Mouse (Mus musculus) hindbrain, embryonic 11.5 days (tissue): ENCODE measurements around the gene Ube2d3. TPM values are rescaled to one million over a fixed set of nuclear protein-coding genes. Genes with fewer than 3 reads are reported as not detected.
"Not testable (repeated sequence)": the region's sequence is repeated elsewhere in the genome, so short reads cannot be mapped to it uniquely, and the experiment has no call there.

Experiments used
- ATAC-seq: fragments of 200-750 bp; cut with Nextera tagmentation; 2 replicates; pipeline ENCODE4 v1.8.0; 2017; ENCODE audit warnings: mild to moderate bottlenecking, moderate TSS enrichment, moderate library complexity; ENCODE audit not compliant: low FRiP score
- DNase-seq: peaks from one replicate; pipeline ENCODE4 v3.0.0-alpha.2; 2015; ENCODE audit warnings: low spot score
- H3K27ac ChIP-seq: fragments of 300-500 bp; sonication (generic); 2 replicates; pipeline ENCODE4 v1.5.1; 2014; ENCODE audit warnings: mild to moderate bottlenecking, low read depth, low read length
- H3K27me3 ChIP-seq: fragments of 300-500 bp; sonication (generic); 2 replicates; pipeline ENCODE4 v1.6.1; 2014; ENCODE audit warnings: mild to moderate bottlenecking, low read length, moderate library complexity, mixed read lengths; ENCODE audit not compliant: control insufficient read depth, insufficient read depth
- H3K36me3 ChIP-seq: fragments of 300-500 bp; sonication (generic); 2 replicates; pipeline ENCODE4 v1.6.1; 2014; ENCODE audit warnings: mild to moderate bottlenecking, low read length, moderate library complexity, mixed read lengths; ENCODE audit not compliant: control insufficient read depth, insufficient read depth
- H3K4me1 ChIP-seq: fragments of 300-500 bp; sonication (generic); replicated peaks from 2 replicates; pipeline ENCODE4 v1.6.1; 2014; ENCODE audit warnings: low read length, mixed read lengths; ENCODE audit not compliant: control insufficient read depth, insufficient read depth
- H3K4me2 ChIP-seq: fragments of 300-500 bp; sonication (generic); replicated peaks from 2 replicates; pipeline ENCODE4 v1.6.1; 2014; ENCODE audit warnings: mild to moderate bottlenecking, low read depth, low read length
- H3K4me3 ChIP-seq: fragments of 300-500 bp; sonication (generic); 2 replicates; pipeline ENCODE4 v1.5.1; 2014; ENCODE audit warnings: low read depth, low read length
- H3K9ac ChIP-seq: fragments of 300-500 bp; sonication (generic); 2 replicates; pipeline ENCODE4 v1.6.1; 2014; ENCODE audit warnings: low read depth, low read length
- H3K9me3 ChIP-seq: fragments of 300-500 bp; sonication (generic); 2 replicates; pipeline ENCODE4 v1.6.1; 2016; ENCODE audit warnings: low read length; ENCODE audit not compliant: control insufficient read depth
- WGBS: fragments of 180-500 bp; shearing (Covaris S2); extraction: QIAGEN DNeasy Blood & Tissue Kit; methylation state at CpG from one replicate; pipeline ENCODE4 v1.1.7; 2014; 5-methylcytosine and 5-hydroxymethylcytosine counted together
- polyA plus RNA-seq: library from polyadenylated mRNA; unstranded; fragments of >200 nt; fragmentation: Nextera tagmentation; extraction: Ambion mirVana; gene quantifications from 2 replicates; pipeline ENCODE4 v1.2.1, GENCODE M21; 2014

Gene Ube2d3
- polyA plus RNA-seq, 1 experiment from 2014 or later = 666 TPM

DNA sequence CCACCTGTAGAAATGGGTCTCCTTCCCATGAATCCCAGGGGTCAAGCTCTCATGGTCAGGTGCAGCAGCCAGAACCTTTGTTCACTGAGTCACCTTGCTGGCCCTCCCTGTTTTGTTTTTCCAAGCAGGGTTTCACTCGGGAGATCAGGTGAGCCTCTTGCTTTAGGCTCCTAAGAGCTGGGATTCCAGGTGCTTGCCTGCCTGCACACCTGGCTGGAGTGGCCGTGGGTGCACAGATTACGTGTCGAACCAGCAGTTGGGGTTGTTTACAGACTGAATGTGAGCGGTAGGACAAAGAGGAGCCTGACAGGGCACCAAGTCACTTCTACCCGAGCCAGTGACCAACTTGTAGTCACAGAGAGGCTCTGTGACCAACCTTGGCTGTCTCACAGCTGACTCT lies 53.2 kb downstream of the Ube2d3 start:
- no peak overlapping the region for H3K27ac ChIP-seq
- H3K9ac ChIP-seq = no peak overlapping the region
- no peaks in the 10 kb centered on the region for H3K36me3 ChIP-seq
- no peaks in the 10 kb centered on the region for H3K4me1 ChIP-seq
- DNase-seq (no peak), ATAC-seq (no peak)
- H3K27me3 ChIP-seq = no peaks in the 10 kb centered on the region
- H3K4me3 ChIP-seq = no peak overlapping the region
- WGBS = 86% methylated on average over 6 of the region's 6 CpGs
- H3K9me3 ChIP-seq = no peaks in the 10 kb centered on the region
- H3K4me2 ChIP-seq = no peak overlapping the region

DNA sequence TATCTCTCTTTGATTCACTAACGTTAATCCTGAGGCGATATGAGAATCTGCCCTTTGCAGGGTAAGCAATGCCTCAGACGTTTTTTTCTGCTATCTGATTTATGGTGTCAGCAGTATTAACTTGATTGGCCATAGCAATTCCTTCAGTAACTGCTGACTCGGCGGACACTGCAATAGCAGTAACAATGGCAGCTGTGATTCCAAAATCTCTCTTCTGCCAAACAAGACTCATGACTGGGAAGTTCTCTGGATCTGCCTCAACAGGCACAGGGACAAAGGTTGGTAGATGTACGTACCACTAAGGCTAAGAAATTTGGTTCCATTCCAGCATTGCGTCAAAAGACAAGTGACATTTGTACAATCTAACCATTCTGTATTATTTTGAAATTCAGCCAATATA lies 55.4 kb downstream of the Ube2d3 start:
- not testable (repeated sequence) for ATAC-seq, DNase-seq

DNA sequence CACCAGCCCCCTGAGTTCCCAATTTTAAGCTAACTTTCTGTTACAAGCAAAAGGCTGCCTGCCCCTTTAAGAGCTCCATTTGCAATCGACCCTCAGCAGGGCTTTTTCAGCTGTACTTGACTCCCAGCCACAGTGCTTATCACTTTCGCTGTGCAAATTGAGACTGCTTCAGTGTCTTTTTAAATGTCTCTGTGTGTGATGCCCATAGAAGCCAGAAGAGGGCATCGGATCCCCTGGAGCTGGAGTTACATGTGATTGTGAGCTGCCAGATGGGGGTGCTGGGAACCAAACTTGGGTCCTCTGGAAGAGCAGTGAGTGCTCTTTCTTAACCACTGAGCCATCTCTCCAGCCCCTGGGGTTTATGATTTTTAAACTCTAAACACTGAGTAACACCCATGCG lies 60.0 kb downstream of the Ube2d3 start:
- not testable (repeated sequence) for H3K36me3 ChIP-seq, H3K4me3 ChIP-seq, H3K27ac ChIP-seq, H3K27me3 ChIP-seq, H3K4me1 ChIP-seq, DNase-seq, H3K9ac ChIP-seq, H3K4me2 ChIP-seq, ATAC-seq, H3K9me3 ChIP-seq
- 91% methylated on average over 4 of the region's 4 CpGs for WGBS

More for the DNA sequence above, 55.4 kb downstream of the Ube2d3 start:
- 91% methylated on average over 7 of the region's 7 CpGs for WGBS
- H3K27ac ChIP-seq, H3K36me3 ChIP-seq, H3K9me3 ChIP-seq, H3K4me1 ChIP-seq, H3K4me2 ChIP-seq, H3K9ac ChIP-seq, H3K27me3 ChIP-seq, H3K4me3 ChIP-seq: not testable (repeated sequence)

DNA sequence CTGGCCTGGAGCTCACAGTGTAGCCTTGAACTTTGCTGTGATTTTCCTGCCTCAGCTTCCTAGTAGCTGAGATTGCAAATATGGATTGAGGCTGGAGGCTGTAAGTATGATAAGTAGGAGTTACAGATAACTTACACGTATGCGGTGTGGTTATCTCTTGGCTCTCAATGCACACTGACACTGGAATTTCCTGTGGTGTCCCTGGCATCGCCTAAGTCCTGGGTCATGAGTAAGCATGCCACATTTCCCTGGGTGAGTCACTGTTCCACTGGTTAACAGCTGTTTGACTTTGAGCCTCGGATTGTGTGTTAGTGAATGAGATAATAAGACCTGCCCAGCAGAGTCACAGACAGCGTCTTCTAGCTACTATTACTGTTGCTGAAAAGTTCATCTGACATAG lies 60.9 kb downstream of the Ube2d3 start:
- no peak overlapping the region for H3K9ac ChIP-seq
- DNase-seq = no peak
- no peak for ATAC-seq
- no peak overlapping the region for H3K27ac ChIP-seq
- H3K27me3 ChIP-seq = no peaks in the 10 kb centered on the region
- 93% methylated on average over 5 of the region's 5 CpGs for WGBS
- H3K9me3 ChIP-seq = no peaks in the 10 kb centered on the region
- H3K4me2 ChIP-seq = no peak overlapping the region
- H3K4me3 ChIP-seq = no peak overlapping the region
- no peaks in the 10 kb centered on the region for H3K4me1 ChIP-seq
- no peaks in the 10 kb centered on the region for H3K36me3 ChIP-seq

DNA sequence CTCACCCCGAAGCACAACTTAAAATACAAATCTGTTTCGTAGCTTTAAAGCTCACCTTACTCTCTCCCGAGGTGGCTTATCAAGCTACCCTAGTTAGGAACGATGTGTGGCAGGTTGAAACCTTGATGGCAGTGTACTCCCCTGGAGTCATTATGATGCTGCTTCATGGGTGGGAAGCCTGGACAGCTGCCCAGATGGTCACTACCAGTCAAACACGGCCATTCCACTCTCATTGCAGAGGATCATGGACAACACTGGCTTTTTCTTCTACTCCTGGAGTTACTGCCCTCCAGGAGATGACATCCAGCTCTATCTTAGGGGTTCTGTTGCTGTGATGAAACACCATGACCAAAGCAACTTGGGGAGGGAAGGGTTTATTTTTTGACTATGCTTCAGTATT lies 65.2 kb downstream of the Ube2d3 start:
- Histone ChIP-seq H3K27ac (no peak overlapping the region), H3K9ac (no peak overlapping the region), H3K27me3 (no peaks in the 10 kb centered on the region), H3K4me3 (no peak overlapping the region), H3K36me3 (no peaks in the 10 kb centered on the region), H3K4me1 (no peaks in the 10 kb centered on the region), H3K4me2 (no peak overlapping the region), H3K9me3 (no peaks in the 10 kb centered on the region)
- DNase-seq (no peak), ATAC-seq (no peak)
- 91% methylated on average over 5 of the region's 5 CpGs for WGBS

DNA sequence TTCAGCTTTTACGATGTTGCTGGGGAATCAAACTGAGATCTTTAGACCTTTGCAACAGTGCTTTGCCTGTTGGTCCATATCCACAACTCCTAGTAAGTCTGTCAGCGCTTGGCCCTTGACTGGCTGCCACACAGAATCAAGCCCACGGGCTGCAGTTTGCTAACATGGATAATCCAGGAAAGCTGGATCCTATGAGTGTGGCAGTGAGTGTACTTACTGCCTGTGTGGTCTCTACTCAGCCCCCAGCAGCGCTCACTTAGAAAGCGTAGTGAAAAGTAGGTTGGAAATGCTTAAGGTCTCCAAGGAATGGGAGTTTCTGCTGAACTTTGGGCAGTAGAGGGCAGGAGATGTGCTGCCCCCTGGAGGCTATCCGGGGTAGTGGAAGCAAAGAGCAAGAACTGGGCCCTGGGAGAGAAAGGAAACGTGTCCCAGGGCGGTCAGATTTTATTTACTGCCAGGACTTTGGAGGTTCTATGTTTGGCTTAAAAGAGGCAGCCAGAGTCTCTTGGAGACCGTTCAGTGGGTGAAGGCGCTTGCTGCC lies 67.5 kb downstream of the Ube2d3 start:
- ATAC-seq = no peak

DNA sequence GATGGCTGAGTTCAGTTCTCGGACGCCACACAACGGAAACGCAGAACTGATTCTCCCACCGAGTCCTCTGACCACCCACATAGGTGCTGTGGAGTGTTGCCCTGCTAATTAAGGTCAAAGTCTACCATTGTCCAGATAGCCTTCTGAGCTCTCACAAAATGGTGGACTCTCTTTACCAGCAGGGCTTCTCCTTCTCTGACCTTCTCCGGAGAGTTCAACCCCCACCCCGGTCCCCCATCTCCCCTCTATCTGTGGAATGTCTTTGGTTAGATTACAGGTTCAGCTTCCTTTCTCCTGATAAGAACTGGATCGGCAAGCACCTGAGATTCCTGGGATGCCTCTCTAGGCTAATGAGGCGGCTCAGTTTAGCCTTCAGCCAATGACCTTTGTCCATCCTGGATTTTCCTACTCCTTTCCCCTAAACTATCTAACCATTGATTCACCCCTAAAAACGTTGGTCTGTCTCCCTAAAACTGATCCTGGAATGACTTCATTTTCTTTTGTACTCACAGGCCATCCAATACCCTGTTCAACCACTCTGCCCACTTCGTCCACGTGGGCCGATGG lies 68.0 kb downstream of the Ube2d3 start:
- Histone ChIP-seq H3K4me1 (no peaks in the 10 kb centered on the region), H3K4me2 (no peak overlapping the region), H3K36me3 (no peaks in the 10 kb centered on the region), H3K27me3 (no peaks in the 10 kb centered on the region), H3K27ac (no peak overlapping the region), H3K9me3 (no peaks in the 10 kb centered on the region), H3K4me3 (no peak overlapping the region), H3K9ac (no peak overlapping the region)
- WGBS = 88% methylated on average over 13 of the region's 13 CpGs
- no peak for DNase-seq
- ATAC-seq = no peak

More for the DNA sequence above, 67.5 kb downstream of the Ube2d3 start:
- 59% methylated on average over 10 of the region's 10 CpGs for WGBS
- Histone ChIP-seq H3K27me3 (no peaks in the 10 kb centered on the region), H3K36me3 (no peaks in the 10 kb centered on the region), H3K9me3 (no peaks in the 10 kb centered on the region), H3K4me3 (no peak overlapping the region), H3K4me1 (no peaks in the 10 kb centered on the region), H3K27ac (no peak overlapping the region), H3K4me2 (no peak overlapping the region), H3K9ac (no peak overlapping the region)
- DNase-seq = peak; percentile 48

DNA sequence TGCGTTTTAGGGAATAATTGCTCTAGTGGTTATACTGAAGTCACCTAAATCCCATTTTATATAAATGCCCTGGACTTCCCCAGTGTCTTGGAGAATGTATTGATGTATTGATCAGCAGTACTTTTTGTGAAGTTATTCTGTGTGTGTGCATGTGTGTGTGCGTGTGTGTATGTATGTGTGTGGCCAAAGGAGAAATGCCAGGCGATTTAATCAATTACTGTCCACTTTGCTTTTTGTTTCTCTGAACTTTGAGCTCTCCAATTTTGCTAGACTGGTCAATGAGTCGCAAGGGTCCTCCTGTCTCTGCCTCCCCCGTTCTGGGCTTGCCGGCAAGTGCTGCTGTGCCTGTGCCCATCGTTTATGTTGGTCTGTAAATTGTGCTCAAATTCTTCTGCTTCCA lies 69.6 kb downstream of the Ube2d3 start:
- no peak overlapping the region for H3K4me3 ChIP-seq
- H3K4me1 ChIP-seq = no peaks in the 10 kb centered on the region
- ATAC-seq (no peak), DNase-seq (no peak)
- no peaks in the 10 kb centered on the region for H3K27me3 ChIP-seq
- 93% methylated on average over 7 of the region's 7 CpGs for WGBS
- H3K9ac ChIP-seq = no peak overlapping the region
- no peaks in the 10 kb centered on the region for H3K9me3 ChIP-seq
- H3K4me2 ChIP-seq = no peak overlapping the region
- no peak overlapping the region for H3K27ac ChIP-seq
- no peaks in the 10 kb centered on the region for H3K36me3 ChIP-seq

DNA sequence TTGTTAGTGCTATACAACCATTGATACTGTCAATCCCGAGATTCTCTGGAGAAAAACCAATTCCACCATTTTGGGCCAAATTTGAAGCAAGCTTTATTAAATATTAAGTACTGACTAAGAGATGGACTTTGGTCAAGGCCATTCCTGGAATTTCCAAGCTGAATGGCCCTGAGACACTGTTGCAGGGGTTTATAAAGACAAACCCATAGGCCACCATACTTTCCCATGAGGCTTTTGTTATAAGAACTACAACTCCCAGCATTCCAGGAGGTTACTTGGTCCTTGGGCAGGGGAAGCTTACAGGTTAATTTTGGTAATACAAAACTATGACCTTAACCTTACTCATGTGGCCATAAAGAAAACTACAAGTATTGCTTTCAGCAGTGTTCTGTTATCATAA lies 70.2 kb downstream of the Ube2d3 start:
- WGBS = 89% methylated on average over 1 of the region's 1 CpGs
- DNase-seq = no peak
- H3K4me2 ChIP-seq = no peak overlapping the region
- no peaks in the 10 kb centered on the region for H3K9me3 ChIP-seq
- H3K27ac ChIP-seq = no peak overlapping the region
- no peak overlapping the region for H3K4me3 ChIP-seq
- H3K4me1 ChIP-seq = no peaks in the 10 kb centered on the region
- no peak for ATAC-seq
- no peaks in the 10 kb centered on the region for H3K36me3 ChIP-seq
- H3K9ac ChIP-seq = no peak overlapping the region
- no peaks in the 10 kb centered on the region for H3K27me3 ChIP-seq
